Mouse (Mus musculus) lung, postnatal 36 days (tissue): ENCODE data around the gene Scnn1g.

Experiments used
- DNase-seq: peaks from one replicate; pipeline ENCODE4 v3.0.0; 2022; ENCODE audit warnings: mixed read lengths

The Scnn1g gene

GRCm38 (mm10) chr7:121734171-121734831 lies at the start of gene Scnn1g:
TSS of gene Scnn1g (plus strand) at chr7:121734479.
- DNase-seq: peak; percentile 95

DNA sequence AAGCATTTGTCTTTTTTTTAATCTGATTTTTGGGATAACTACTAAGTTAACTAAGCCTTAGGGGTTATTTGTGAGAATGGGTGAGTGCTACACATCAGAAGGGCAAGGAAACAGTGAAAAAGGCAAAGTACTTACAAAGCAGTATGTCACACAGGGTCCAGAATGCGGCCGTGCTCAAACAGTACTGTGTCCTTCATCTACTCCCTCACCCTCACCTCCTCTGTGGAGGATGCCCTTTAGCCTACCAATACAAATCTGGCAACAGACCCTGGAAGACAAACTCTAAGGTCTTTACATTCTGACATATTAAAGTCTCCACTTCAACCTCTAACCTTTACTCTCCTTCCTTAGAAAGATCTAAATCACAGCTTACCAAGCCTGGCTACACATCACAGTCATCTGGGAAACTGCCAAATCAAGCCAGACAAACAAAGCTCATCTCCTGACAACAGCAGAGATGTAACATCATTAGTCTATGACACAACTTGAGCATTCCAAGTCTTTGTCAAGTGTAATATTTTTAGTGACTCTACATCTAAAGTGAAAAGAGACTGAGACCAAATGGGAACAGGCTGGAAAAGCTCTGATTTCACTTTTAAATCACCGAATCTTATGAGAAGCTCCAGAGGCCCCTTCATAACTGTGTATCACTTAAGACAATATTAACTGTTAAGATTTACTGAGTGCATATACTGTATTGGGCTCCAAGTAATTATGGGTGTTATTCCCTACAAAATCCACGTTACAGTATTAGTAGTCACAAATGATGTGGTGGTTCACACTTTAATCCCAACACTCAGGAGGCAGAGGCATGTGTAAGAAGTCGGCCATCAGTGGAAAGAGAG lies 48.9 kb upstream of the Scnn1g start:
- DNase-seq: peak; percentile 26

DNA sequence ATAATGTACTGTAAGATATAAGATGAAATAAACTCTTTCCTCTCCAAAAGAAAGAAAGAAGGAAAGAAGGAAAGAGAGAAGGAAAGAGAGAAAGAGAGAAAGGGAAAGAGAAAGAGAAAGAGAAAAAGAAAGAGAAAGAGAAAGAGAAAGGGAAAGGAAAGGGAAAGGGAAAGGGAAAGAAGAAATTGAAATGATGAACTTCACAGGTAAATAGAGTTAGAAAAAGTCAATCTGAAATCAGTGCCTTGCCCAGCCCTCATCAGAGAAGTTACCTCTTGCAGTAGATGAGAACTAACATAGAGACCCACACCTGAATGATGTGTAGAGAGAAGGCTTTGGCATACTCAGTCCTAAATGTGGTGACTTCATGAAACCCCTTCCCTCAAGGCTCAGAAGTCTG lies 44.9 kb upstream of the Scnn1g start:
- DNase-seq: no peak

DNA sequence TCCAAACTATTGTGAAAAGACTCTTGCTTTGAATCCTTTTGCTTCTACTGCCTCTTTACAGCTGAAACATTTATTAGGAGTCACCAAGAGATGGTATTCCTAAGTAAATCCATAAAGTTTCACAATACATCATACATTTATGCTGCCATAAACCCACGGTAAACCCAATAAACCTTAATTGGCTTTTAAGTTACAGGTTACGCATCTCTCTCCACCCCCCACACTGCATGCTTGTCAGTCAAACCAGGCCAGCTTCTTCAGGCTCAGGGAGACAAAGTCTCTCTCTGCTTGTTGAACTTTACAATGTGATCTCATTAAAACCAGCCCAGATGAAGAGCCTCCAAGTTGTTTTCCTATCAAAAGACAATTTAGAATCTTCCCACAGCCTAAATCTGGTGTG lies 42.5 kb upstream of the Scnn1g start:
- DNase-seq: no peak

DNA sequence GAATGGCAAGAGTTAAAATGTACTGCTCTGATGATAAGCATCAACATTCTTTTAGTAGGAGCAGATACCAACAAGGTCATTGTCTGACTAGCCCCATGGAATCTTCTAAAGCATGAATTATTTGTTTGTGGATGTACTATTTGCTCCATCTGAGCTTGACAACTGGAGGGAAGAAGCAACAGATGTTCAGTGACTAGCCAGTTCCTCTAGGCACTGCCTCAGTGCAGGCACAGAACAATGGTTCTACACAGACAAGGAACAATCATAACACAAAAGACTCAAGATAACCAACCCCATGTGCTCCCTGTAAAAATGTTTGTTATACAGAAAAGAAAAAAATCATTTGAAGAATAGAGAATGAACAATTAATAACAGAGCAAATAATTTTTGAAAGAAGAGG lies 37.1 kb upstream of the Scnn1g start:
- no peak for DNase-seq

DNA sequence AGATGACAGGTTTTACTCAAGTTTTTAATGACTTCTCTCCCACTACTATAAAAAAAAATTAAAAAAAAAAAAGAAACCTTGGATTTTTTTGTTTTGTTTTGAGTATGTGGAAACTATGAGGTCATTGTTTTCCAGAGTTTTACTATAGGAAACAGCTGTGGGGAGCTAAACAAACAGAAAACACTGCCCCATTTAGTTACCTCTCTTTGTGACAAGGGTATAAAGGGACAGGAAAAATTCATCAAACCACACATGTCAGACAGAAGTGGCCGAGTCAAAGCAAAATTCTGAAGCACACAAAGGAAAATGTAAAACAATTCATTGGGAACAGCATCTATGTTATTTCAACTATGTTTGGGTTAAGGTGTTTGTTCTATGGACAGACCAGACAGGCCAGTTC lies 36.7 kb upstream of the Scnn1g start:
- DNase-seq: no peak

GRCm38 (mm10) chr7:121699218-121699617 lies 35.1 kb upstream of the Scnn1g start:
- DNase-seq: no peak

DNA sequence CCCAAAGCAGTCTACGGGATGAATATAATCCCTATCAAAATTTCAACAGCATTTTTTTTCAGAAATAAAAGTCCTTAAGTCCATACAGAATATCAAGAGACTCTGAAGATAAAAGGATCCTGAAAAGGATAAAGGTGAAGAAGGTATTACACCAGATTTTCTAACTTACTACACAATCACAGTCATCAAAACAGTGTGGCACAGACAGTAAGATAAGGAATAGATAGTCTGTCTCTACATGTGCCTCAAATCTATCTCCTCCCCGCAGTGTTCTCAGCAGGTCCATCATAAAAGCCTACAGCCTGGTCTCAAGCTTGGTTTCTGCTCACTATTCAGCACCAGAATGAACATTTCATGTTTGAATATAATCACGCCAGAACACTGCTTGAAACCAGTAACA lies 33.8 kb upstream of the Scnn1g start:
- no peak for DNase-seq

DNA sequence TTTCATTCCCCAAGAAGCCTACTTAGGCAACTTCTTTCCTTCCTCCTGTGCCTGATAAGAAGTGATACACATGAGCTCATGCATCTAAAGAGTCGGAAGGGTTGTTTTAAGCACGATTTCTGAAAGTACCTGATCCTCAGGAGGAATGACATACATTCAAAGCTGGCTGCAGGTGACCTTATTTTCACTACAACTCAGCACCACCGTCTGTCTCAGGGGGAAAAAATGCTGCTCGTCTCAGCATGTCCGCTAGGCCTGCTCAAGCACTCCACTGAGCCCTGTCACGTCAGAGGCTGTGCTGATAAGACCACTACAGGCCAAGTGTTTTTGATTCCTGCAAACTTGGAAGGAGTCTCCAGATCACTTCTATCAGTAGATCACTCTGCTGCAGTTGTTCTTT lies 32.3 kb upstream of the Scnn1g start:
- no peak for DNase-seq

DNA sequence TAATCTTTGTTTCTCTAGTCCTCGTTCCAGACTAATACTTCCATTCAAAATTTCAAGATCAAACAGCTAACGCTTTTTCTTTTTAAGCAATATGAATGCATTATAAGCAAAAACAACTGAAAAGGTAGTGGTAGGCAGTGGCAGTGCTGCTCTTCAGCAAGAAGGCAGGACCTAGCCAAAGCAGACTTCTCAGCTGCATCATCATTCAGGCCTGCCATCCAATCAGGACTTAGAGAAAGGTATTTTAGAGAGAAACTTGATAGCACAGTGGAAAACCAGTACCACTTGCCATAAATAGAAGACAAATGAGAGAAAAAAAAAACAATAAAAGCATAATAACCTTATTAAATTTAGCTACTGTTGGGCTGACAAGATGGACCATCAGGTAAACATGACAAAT lies 29.2 kb upstream of the Scnn1g start:
- no peak for DNase-seq

DNA sequence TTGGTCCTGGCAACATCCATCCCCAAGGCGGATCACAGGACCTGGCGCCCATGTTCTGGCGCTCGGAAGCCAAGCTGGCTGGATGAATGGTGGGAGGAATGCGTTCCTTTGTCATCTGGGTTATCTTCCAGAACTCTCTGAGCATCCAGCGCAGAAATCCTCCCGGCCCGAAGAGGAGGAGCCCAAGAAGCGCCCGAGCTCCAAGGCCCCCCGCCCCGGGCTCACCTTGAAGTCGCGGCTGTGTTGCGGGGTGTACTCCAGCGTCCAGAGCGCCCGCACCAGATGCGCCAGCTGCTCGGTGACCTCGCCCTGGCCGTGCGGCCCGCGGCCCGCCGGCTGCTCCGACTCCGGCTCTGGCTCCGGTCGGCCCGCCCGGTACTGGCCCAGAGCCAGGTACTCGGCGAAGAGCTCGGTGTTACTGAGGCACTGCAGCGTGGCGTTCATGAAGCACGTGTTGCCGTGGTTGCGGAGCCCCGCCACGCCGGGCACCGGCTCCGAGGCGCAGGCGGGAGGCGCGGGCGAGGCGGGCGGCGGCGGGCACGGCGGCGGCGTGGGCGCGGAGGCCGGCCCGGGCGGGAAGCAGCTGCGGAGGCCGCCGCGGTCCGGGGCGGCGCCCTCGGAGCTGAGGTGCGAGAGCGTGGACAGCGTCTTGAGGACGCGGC lies 27.7 kb upstream of the Scnn1g start:
- peak; percentile 70 for DNase-seq

DNA sequence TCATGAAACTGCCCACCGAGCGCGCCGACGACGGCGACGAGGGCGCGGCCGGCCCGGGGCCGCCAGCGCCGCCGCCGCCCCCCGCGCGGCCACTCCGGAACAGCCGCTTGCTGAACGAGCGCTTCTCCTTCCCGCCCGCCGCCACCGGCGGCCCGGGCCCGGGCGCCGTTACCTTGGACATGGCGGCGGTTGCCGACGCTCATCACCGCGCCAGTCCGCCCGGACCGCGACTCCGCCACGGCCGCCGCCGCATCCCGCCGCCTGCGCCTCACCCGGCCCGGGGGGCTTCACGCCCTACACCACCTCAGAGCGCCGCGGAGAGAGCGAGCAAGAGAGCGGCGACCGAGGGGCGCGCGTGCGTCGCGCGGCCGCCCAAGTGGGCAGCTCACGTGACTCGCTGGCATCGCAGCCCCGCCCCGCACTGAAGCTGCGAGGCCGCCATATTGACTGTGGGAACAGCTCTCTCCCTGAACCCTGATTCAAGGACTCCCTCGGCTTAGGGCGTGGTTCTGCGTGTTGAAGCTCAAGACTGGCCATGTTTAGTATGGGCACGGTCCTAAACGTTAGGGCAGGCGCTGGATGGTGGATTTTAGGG lies 27.1 kb upstream of the Scnn1g start, which contains the start of gene Usp31:
Gene Usp31, minus strand, starts transcription at position 181 of the 595 bp plus-strand sequence.
- peak; percentile 98 for DNase-seq

GRCm38 (mm10) chr7:121711171-121711570 lies 23.1 kb upstream of the Scnn1g start:
- no peak for DNase-seq

DNA sequence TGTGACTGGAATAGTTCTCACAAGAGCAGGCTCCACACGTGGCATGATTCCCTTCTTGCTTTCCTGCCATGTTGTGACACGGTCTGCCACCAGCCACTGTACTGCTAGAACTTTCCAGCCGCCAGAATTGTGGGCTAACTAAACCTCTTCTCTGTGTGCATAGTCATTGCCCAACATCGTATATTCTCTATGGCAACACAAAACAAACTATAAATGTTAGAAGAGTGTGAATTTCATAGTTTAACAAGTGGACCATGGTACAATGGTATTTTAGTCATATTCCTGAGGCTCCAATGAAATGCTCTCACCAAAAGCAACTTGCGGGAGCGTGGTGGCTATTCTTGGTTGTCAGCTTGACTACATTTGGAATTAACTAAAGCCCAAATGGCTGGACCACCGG lies 17.2 kb upstream of the Scnn1g start:
- no peak for DNase-seq

- DNase-seq: peak; percentile 48
Measured at GRCm38 (mm10) chr7:121730225-121730624, 4.1 kb upstream of the Scnn1g start.

DNA sequence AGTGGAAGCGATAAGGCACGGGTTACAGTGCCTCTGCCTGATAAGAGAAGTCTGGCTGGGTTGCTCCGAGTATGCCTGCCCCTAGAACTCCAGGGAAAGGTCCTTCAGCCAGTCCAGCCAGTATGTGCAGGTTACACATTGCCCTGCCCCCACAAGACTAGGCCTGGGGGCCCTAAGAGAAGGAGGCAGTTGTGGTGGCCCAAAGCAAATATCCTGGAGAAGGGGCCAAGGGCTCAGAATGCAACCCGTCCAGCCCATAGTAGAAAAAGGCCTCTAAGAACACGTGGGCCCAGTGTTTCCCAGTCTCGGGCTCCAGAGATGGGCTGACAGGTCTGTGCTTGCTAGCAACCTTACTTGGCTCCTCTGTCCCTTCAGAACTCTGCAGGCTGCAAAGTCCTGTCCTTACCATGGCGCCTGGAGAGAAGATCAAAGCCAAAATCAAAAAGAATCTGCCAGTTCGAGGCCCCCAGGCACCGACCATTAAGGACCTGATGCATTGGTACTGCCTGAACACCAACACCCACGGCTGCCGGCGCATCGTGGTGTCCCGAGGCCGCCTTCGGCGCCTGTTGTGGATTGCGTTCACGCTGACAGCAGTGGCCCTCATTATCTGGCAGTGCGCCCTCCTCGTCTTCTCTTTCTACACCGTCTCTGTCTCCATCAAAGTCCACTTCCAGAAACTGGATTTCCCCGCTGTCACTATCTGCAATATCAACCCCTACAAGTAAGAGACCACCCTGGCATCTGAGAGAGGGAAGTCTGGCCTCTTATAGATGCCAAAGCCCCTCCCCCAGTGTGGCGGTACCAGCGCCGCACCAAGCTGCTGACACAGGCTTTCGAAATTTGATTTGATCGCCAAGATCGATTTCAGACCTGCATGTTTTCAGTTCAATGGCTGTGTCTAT lies 3.5 kb downstream of the Scnn1g start:
- peak; percentile 26 for DNase-seq

GRCm38 (mm10) chr7:121750244-121750643 lies 16.0 kb downstream of the Scnn1g start:
- DNase-seq: no peak

GRCm38 (mm10) chr7:121754748-121755147 lies 20.5 kb downstream of the Scnn1g start:
- DNase-seq: peak; percentile 26

- DNase-seq: no peak
Measured at GRCm38 (mm10) chr7:121763328-121763727, 29.0 kb downstream of the Scnn1g start.

GRCm38 (mm10) chr7:121767900-121768299 lies 33.6 kb downstream of the Scnn1g start:
- DNase-seq: peak; percentile 46

DNA sequence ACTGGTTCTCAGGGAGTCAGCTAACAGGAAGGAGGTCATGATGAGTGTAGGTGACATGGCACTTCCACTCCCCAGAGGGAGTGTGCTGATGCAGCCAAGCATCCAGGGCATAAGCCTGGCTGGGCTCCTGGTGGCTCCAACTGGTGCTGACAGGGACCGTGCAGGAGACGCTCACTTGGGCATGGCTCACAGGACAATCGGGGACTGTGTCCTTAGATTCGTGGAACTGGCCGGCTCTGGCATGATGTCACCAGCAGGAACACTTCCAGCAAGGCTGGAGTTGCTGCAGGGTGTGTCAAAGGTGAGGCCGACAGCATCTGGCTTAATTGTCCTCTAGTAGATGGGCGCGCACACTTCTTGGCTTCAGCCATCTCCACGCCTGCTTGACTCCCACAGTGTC lies 34.7 kb downstream of the Scnn1g start:
- DNase-seq: peak; percentile 16

DNA sequence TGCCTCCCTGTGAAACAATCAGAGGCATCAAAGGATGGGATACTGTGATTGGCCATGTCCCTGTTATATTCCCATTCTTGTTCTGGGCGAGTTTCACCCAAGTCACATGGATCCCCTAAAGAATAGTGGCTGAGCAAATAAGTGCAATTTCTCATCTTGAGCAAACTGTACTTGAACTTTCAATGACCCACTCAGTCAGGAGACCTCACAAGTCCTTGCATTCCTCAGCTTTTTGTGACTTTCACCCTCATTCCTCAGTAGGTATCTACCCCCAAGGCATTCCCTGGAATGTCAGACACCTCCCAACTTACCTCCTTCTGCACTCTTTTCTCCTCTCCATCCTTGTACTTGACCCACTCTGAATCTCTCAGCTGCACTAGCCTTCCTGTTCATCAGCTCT lies 44.3 kb downstream of the Scnn1g start:
- DNase-seq: peak; percentile 66
